24 mouse cellular contexts compared by ENCODE assay signal in the genomic region with DNA sequence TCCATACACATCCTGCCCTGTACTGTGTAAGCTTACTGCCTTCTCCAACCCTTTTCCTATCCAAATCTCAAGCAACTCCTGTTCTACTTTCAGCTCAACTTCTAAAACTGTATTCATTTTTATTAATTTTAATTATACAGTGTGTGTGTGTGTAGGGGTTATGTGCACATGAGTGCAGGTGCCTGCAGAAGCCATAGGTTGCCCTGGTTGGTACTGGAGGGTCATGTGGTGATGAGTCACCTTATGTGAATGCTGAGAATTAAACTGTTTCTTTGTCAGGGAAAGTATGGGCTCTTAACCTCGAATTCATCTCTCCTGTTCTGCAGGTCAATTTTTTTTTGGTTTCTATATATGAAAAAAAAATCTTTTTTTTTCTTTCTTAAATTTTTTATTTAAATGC.
A peak's percentile ranks its signal among the peaks of the same experiment; 100 is the strongest.
DNase-seq lines count a peak whose midpoint lies in the region; ATAC-seq and TF ChIP-seq lines count a peak whose summit lies in the region.
"Had no signal": no experiment of that assay in that cellular context is flagged by ENCODE, and none has a peak within 500 bp of the region (broad histone marks: within the 10 kb centered on the region; RNA-seq: fewer than 3 reads in every experiment).

No protein-coding gene starts in this region.

- TF ChIP-seq POLR2A in myocyte (IDR thresholded peaks at IDR 0.05; ENCODE audit: insufficient read length, low read depth): no peak

- H3K9ac ChIP-seq in kidney, embryonic 14.5 days (ENCODE audit: low read depth, low read length): no peak overlapping the region
- H3K9ac ChIP-seq: embryonic facial prominence, embryonic 13.5 days; embryonic facial prominence, embryonic 15.5 days; forebrain, embryonic 12.5 days had no signal

- no peaks in the 10 kb centered on the region for H3K27me3 ChIP-seq in C2C12 (ENCODE audit: control insufficient read depth, insufficient read depth, insufficient read length)
- H3K27me3 ChIP-seq in myocyte (ENCODE audit: control insufficient read depth, insufficient read depth, insufficient read length): no peaks in the 10 kb centered on the region
- no peaks in the 10 kb centered on the region for H3K27me3 ChIP-seq in midbrain, embryonic 10.5 days (ENCODE audit: low read depth, poor library complexity, severe bottlenecking)
- no peaks in the 10 kb centered on the region for H3K27me3 ChIP-seq in kidney, embryonic 14.5 days (ENCODE audit: control insufficient read depth, insufficient read depth, low read length)
- H3K27me3 ChIP-seq: embryonic facial prominence, embryonic 13.5 days; embryonic facial prominence, embryonic 15.5 days; forebrain, embryonic 12.5 days; Patski had no signal

- no peak for ATAC-seq in kidney, embryonic 14.5 days (ENCODE audit: low FRiP score, low TSS enrichment)
- ATAC-seq: activated CD4-positive, CD25-positive, alpha-beta regulatory T cell, adult 4 months; forebrain, embryonic 14.5 days; forebrain, embryonic 16.5 days; Patski had no signal

- no peaks in the 10 kb centered on the region for H3K79me3 ChIP-seq in C2C12 (ENCODE audit: low read depth)

- H3K36me3 ChIP-seq in C2C12 (ENCODE audit: control insufficient read depth, insufficient read depth): no peaks in the 10 kb centered on the region
- no peaks in the 10 kb centered on the region for H3K36me3 ChIP-seq in myocyte (ENCODE audit: control insufficient read depth, insufficient read depth)
- H3K36me3 ChIP-seq in midbrain, embryonic 10.5 days: no peaks in the 10 kb centered on the region
- H3K36me3 ChIP-seq in kidney, embryonic 14.5 days (ENCODE audit: control insufficient read depth, insufficient read depth, low read length): no peaks in the 10 kb centered on the region
- H3K36me3 ChIP-seq: embryonic facial prominence, embryonic 13.5 days; embryonic facial prominence, embryonic 15.5 days; forebrain, embryonic 12.5 days had no signal

- H3ac ChIP-seq in C2C12 (ENCODE audit: control insufficient read depth, insufficient read length, low read depth) (no peak overlapping the region), myocyte (ENCODE audit: control insufficient read depth, insufficient read length) (no peak overlapping the region)

- no peaks in the 10 kb centered on the region for H3K79me2 ChIP-seq in C2C12 (ENCODE audit: control insufficient read depth, insufficient read depth)
- H3K79me2 ChIP-seq in myocyte (ENCODE audit: control insufficient read depth, insufficient read depth): no peaks in the 10 kb centered on the region

- no peak overlapping the region for H3K27ac ChIP-seq in midbrain, embryonic 10.5 days (replicated peaks)
- H3K27ac ChIP-seq in kidney, embryonic 14.5 days (ENCODE audit: low read depth, low read length): no peak overlapping the region
- H3K27ac ChIP-seq: embryonic facial prominence, embryonic 13.5 days; embryonic facial prominence, embryonic 15.5 days; forebrain, embryonic 12.5 days had no signal

- DNase-seq in heart, adult 11 months: peak; percentile 56
- DNase-seq in heart, postnatal 4 days: no peak
- DNase-seq in midbrain, embryonic 10.5 days (ENCODE audit: low spot score): no peak
- DNase-seq: adrenal gland, adult 8-10 months; adrenal gland, postnatal 14 days; B cell, adult 2 months; cerebellum, adult 11 months; cerebellum, adult 18-20 months; cerebellum, adult 8-10 months; cerebellum, adult 9-11 months; cerebellum, postnatal 14 days; cerebellum, postnatal 36 days; embryo, embryonic 11 days had no signal

- no peaks in the 10 kb centered on the region for H3K4me1 ChIP-seq in midbrain, embryonic 10.5 days
- no peaks in the 10 kb centered on the region for H3K4me1 ChIP-seq in kidney, embryonic 14.5 days (ENCODE audit: control insufficient read depth, insufficient read depth, low read length)
- H3K4me1 ChIP-seq: embryonic facial prominence, embryonic 13.5 days; embryonic facial prominence, embryonic 15.5 days; forebrain, embryonic 12.5 days had no signal

- no peaks in the 10 kb centered on the region for H3K9me3 ChIP-seq in midbrain, embryonic 10.5 days (replicated peaks)
- no peaks in the 10 kb centered on the region for H3K9me3 ChIP-seq in kidney, embryonic 14.5 days (ENCODE audit: control insufficient read depth, low read length)
- H3K9me3 ChIP-seq: embryonic facial prominence, embryonic 13.5 days; embryonic facial prominence, embryonic 15.5 days; forebrain, embryonic 12.5 days had no signal

- H3K4me3 ChIP-seq in C2C12 (ENCODE audit: insufficient read depth, poor library complexity, severe bottlenecking) (no peak overlapping the region), myocyte (no peak overlapping the region)
- no peak overlapping the region for H3K4me3 ChIP-seq in midbrain, embryonic 10.5 days
- H3K4me3 ChIP-seq in kidney, embryonic 14.5 days (ENCODE audit: low read length): no peak overlapping the region
- H3K4me3 ChIP-seq: embryonic facial prominence, embryonic 13.5 days; embryonic facial prominence, embryonic 15.5 days; erythroblast, embryonic 14.5 days; forebrain, embryonic 12.5 days had no signal

- no peak overlapping the region for H3K4me2 ChIP-seq in myocyte (ENCODE audit: low read depth)
- H3K4me2 ChIP-seq in kidney, embryonic 14.5 days (replicated peaks; ENCODE audit: low read depth, low read length): no peak overlapping the region
- H3K4me2 ChIP-seq: embryonic facial prominence, embryonic 13.5 days; embryonic facial prominence, embryonic 15.5 days; forebrain, embryonic 12.5 days had no signal

- TF ChIP-seq CTCF in C2C12 (IDR thresholded peaks at IDR 0.05; ENCODE audit: control insufficient read depth, insufficient read depth, insufficient read length): no peak

- 79% methylated on average over 1 of the region's 1 CpGs for WGBS in midbrain, embryonic 10.5 days
- 88% methylated on average over 1 of the region's 1 CpGs for WGBS in kidney, embryonic 14.5 days

TF ChIP-seq in C2C12, 6 proteins besides CTCF, POLR2A, EP300 and RAD21:
- TF ChIP-seq USF1 (IDR thresholded peaks at IDR 0.05; ENCODE audit: low read depth): peak; percentile 55
- no peak for TF ChIP-seq MAX (IDR thresholded peaks at IDR 0.05)

TF ChIP-seq in myocyte, 11 proteins besides CTCF, POLR2A, EP300 and RAD21:
- TF ChIP-seq SRF (IDR thresholded peaks at IDR 0.05; ENCODE audit: control insufficient read depth, insufficient read length, low read depth) (no peak), POLR2AphosphoS2 (IDR thresholded peaks at IDR 0.05; ENCODE audit: insufficient read length, low read depth) (no peak), USF1 (IDR thresholded peaks at IDR 0.05; ENCODE audit: low read depth) (peak; percentile 28), CEBPB (IDR thresholded peaks at IDR 0.05; ENCODE audit: insufficient read depth, poor library complexity, severe bottlenecking) (no peak), REST (IDR thresholded peaks at IDR 0.05; ENCODE audit: insufficient read depth, insufficient read length) (no peak), MYOG (IDR thresholded peaks at IDR 0.05; ENCODE audit: control insufficient read depth in 1 of 3, insufficient read depth in 1 of 3, insufficient read length in 2 of 3, low read depth in 2 of 3) (no peak)
